Mouse (Mus musculus) myocyte (in vitro differentiated cells): ENCODE measurements at regions not wholly inside any gene's neighbourhood (a gene's known extent, or its start where the extent isn't known, plus 50 kb on each side); places are given as distances from the start of the nearest gene placed in this dataset.

ENCODE experiments used
- CEBPB ChIP-seq: IDR thresholded peaks from 2 replicates; pipeline ENCODE4 v1.6.1; 2011; ENCODE audit warnings: mild to moderate bottlenecking, moderate library complexity; ENCODE audit not compliant: poor library complexity, insufficient read depth, severe bottlenecking
- E2F4 ChIP-seq: IDR thresholded peaks from one replicate; pipeline ENCODE4 v1.6.1; 2011; ENCODE audit warnings: mild to moderate bottlenecking, control low read depth, moderate library complexity; ENCODE audit not compliant: insufficient read depth
- MYOD1 ChIP-seq, 3 experiments: IDR thresholded peaks; one replicate each; pipeline ENCODE4 v1.6.1; 2011; ENCODE audit warnings: control low read depth in 2 of 3, low read depth in 2 of 3, mild to moderate bottlenecking in 2 of 3, moderate library complexity in 1 of 3; ENCODE audit not compliant: insufficient read length in 2 of 3, control insufficient read depth in 1 of 3
- MYOG ChIP-seq, 3 experiments: IDR thresholded peaks; one replicate each; pipeline ENCODE4 v1.6.1; 2011; ENCODE audit warnings: control low read depth in 2 of 3, low read depth in 2 of 3, mild to moderate bottlenecking in 2 of 3; ENCODE audit not compliant: insufficient read length in 2 of 3, control insufficient read depth in 1 of 3, insufficient read depth in 1 of 3
- POLR2A ChIP-seq: IDR thresholded peaks from one replicate; pipeline ENCODE4 v1.6.1; 2011; ENCODE audit warnings: low read depth, mild to moderate bottlenecking, control low read depth, moderate library complexity; ENCODE audit not compliant: insufficient read length
- POLR2AphosphoS2 ChIP-seq: IDR thresholded peaks from one replicate; pipeline ENCODE4 v1.6.1; 2011; ENCODE audit warnings: low read depth, control low read depth; ENCODE audit not compliant: insufficient read length
- SRF ChIP-seq: IDR thresholded peaks from one replicate; pipeline ENCODE4 v1.6.1; 2011; ENCODE audit warnings: low read depth; ENCODE audit not compliant: control insufficient read depth, insufficient read length
- TCF12 ChIP-seq: IDR thresholded peaks from one replicate; pipeline ENCODE4 v1.6.1; 2011; ENCODE audit warnings: mild to moderate bottlenecking, control low read depth; ENCODE audit not compliant: poor library complexity, insufficient read depth, severe bottlenecking
- USF1 ChIP-seq: IDR thresholded peaks from one replicate; pipeline ENCODE4 v1.6.1; 2011; ENCODE audit warnings: low read depth, mild to moderate bottlenecking, control low read depth, moderate library complexity

DNA sequence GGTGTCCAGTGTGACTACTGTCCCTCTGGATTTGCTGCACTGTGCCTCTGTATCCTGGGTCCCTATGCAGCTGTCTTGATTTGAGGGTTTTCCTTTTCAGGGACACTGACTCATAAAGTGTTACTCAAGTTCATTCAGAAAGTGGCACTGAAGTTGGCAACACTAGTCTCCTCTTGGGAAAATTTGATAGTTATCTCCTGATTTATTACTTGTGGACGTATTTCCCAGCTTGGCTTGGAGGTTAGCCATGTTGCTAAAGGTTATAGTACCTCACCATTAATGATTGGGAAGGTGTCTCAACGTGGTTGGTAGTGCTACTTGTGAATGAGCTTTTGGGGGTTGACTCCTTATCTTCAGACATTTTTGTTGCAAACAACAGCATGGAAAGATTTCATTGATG lies 130.1 kb upstream of the Ttc29 start:
- no peak for TF ChIP-seq POLR2AphosphoS2
- TF ChIP-seq POLR2A: no peak
- TF ChIP-seq TCF12: no peak
- no peak for TF ChIP-seq MYOD1 (IDR thresholded peaks at IDR 0.05; ENCODE audit: control insufficient read depth in 1 of 3, insufficient read length in 2 of 3, low read depth in 2 of 3)
- no peak for TF ChIP-seq E2F4
- TF ChIP-seq USF1: no peak
- TF ChIP-seq MYOG (IDR thresholded peaks at IDR 0.05; ENCODE audit: control insufficient read depth in 1 of 3, insufficient read depth in 1 of 3, insufficient read length in 2 of 3, low read depth in 2 of 3): no peak
- no peak for TF ChIP-seq CEBPB
- TF ChIP-seq SRF: no peak
